Mouse (Mus musculus) cortical plate, adult 2 months (tissue): ENCODE data around the gene Xylt1.

Experiments
- CTCF ChIP-seq: fragments of 200-500 bp; IDR thresholded peaks from 2 replicates; pipeline ENCODE4 v1.5.1; 2011; ENCODE audit warnings: mild to moderate bottlenecking, control low read depth, low read length; ENCODE audit not compliant: insufficient read depth; ENCODE audit errors: extremely low read depth
- POLR2A ChIP-seq: fragments of 200-500 bp; IDR thresholded peaks from 2 replicates; pipeline ENCODE4 v1.6.1; 2011; ENCODE audit warnings: mild to moderate bottlenecking, low read length, control low read depth; ENCODE audit not compliant: insufficient read depth; ENCODE audit errors: extremely low read depth

DNA sequence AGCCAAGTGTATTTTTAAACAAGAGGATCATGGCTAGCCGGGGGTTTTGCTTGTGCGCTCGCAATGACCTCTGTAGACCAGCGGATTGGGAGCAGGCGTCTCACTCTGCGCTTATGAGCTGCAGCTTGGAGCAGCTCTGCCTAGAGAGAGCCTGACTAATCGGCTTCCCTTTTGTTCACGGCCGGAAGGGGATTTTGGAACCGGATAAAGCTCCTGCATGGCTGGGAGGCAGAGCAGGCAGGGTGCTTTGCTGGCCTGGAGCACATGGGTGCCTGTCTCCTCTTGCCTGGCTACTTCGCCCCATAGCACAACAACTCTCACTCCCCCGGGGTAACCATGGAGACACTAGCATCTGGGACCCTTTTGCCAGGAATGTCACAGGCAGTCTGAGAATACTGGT lies 172.4 kb downstream of the Xylt1 start:
- TF ChIP-seq CTCF = no peak
- TF ChIP-seq POLR2A = no peak
